Mouse (Mus musculus) midbrain, embryonic 16.5 days (tissue): Measurements from ENCODE around the gene Cyp4f17. TPM values are rescaled to one million over a fixed set of nuclear protein-coding genes. Genes with fewer than 3 reads are reported as not detected.
"Not testable (repeated sequence)": the region's sequence is repeated elsewhere in the genome, so short reads cannot be mapped to it uniquely, and the experiment has no call there.

Source experiments
- ATAC-seq: fragments of 200-750 bp; cut with Nextera tagmentation; 2 replicates; pipeline ENCODE4 v1.8.0; 2017; ENCODE audit warnings: moderate TSS enrichment
- H3K27ac ChIP-seq: fragments of 300-500 bp; sonication (generic); 2 replicates; pipeline ENCODE4 v1.5.1; 2014; ENCODE audit warnings: mild to moderate bottlenecking, low read length, mixed read lengths
- H3K27me3 ChIP-seq: fragments of 300-500 bp; sonication (generic); 2 replicates; pipeline ENCODE4 v1.6.1; 2014; ENCODE audit warnings: low read depth, low read length, mixed read lengths; ENCODE audit not compliant: control insufficient read depth, insufficient read depth
- H3K36me3 ChIP-seq: fragments of 300-500 bp; sonication (generic); 2 replicates; pipeline ENCODE4 v1.6.1; 2014; ENCODE audit warnings: mild to moderate bottlenecking, low read length, moderate library complexity, mixed read lengths; ENCODE audit not compliant: control insufficient read depth, insufficient read depth
- H3K4me1 ChIP-seq: fragments of 300-500 bp; sonication (generic); 2 replicates; pipeline ENCODE4 v1.6.1; 2014; ENCODE audit warnings: mild to moderate bottlenecking, low read length, mixed read lengths; ENCODE audit not compliant: control insufficient read depth, insufficient read depth
- H3K4me2 ChIP-seq: fragments of 300-500 bp; sonication (generic); 2 replicates; pipeline ENCODE4 v1.6.1; 2014; ENCODE audit warnings: mild to moderate bottlenecking, low read length, mixed read lengths
- H3K4me3 ChIP-seq: fragments of 300-500 bp; sonication (generic); 2 replicates; pipeline ENCODE4 v1.5.1; 2014; ENCODE audit warnings: low read depth, mild to moderate bottlenecking, low read length, moderate library complexity, mixed read lengths
- H3K9ac ChIP-seq: fragments of 300-500 bp; sonication (generic); 2 replicates; pipeline ENCODE4 v1.6.1; 2014; ENCODE audit warnings: low read depth, low read length, mixed read lengths
- H3K9me3 ChIP-seq: fragments of 300-500 bp; sonication (generic); replicated peaks from 2 replicates; pipeline ENCODE4 v1.6.1; 2014; ENCODE audit warnings: mild to moderate bottlenecking, low read length, mixed read lengths; ENCODE audit not compliant: control insufficient read depth, poor library complexity, severe bottlenecking
- WGBS: fragments of 180-500 bp; shearing (Covaris S2); extraction: QIAGEN DNeasy Blood & Tissue Kit; methylation state at CpG from one replicate; pipeline ENCODE4 v1.1.7; 2014; 5-methylcytosine and 5-hydroxymethylcytosine counted together
- polyA plus RNA-seq: library from polyadenylated mRNA; unstranded; fragments of >200 nt; fragmentation: Nextera tagmentation; extraction: Ambion mirVana; gene quantifications from 2 replicates; pipeline ENCODE4 v1.2.1, GENCODE M21; 2015

The Cyp4f17 gene
- polyA plus RNA-seq, 1 experiment from 2014 or later: 15.7 TPM

GRCm38 (mm10) chr17:32481766-32482165 lies 24.1 kb upstream of the Cyp4f17 start:
- Histone ChIP-seq H3K9me3 (no peaks in the 10 kb centered on the region), H3K27ac (no peak overlapping the region), H3K27me3 (no peaks in the 10 kb centered on the region), H3K4me1 (no peaks in the 10 kb centered on the region), H3K9ac (no peak overlapping the region), H3K36me3 (no peaks in the 10 kb centered on the region), H3K4me3 (no peak overlapping the region), H3K4me2 (no peak overlapping the region)
- WGBS: 85% methylated on average over 14 of the region's 14 CpGs
- no peak for ATAC-seq

- Histone ChIP-seq H3K4me3 (peak overlapping the region; percentile 38), H3K27me3 (no peaks in the 10 kb centered on the region), H3K4me2 (peak overlapping the region; percentile 60), H3K9ac (peak overlapping the region; percentile 52; the same call in 1 of the 2 replicates), H3K27ac (no peak overlapping the region), H3K9me3 (no peaks in the 10 kb centered on the region), H3K4me1 (no peaks in the 10 kb centered on the region), H3K36me3 (no peaks in the 10 kb centered on the region)
- WGBS: 16% methylated on average over 18 of the region's 18 CpGs
- peak; percentile 77 for ATAC-seq
These were observed 22.6 kb upstream of the Cyp4f17 start for GRCm38 (mm10) chr17:32483200-32483599.

GRCm38 (mm10) chr17:32492349-32492980 lies 13.4 kb upstream of the Cyp4f17 start:
- Histone ChIP-seq H3K9me3 (no peaks in the 10 kb centered on the region), H3K27ac (no peak overlapping the region), H3K36me3 (no peaks in the 10 kb centered on the region), H3K4me2 (peak overlapping the region; percentile 51), H3K9ac (no peak overlapping the region), H3K27me3 (peaks cover 7% of the 10 kb centered on the region), H3K4me3 (peak overlapping the region; percentile 27), H3K4me1 (peaks cover 3% of the 10 kb centered on the region; the same call in 1 of the 2 replicates)
- peak; percentile 40 for ATAC-seq
- 7% methylated on average over 30 of the region's 30 CpGs for WGBS

- 76% methylated on average over 1 of the region's 1 CpGs for WGBS
- Histone ChIP-seq H3K27ac (no peak overlapping the region), H3K4me2 (no peak overlapping the region), H3K36me3 (no peaks in the 10 kb centered on the region), H3K9me3 (no peaks in the 10 kb centered on the region), H3K4me1 (peaks cover 3% of the 10 kb centered on the region; the same call in 1 of the 2 replicates), H3K9ac (no peak overlapping the region), H3K27me3 (peaks cover 7% of the 10 kb centered on the region), H3K4me3 (no peak overlapping the region)
- peak; percentile 81 for ATAC-seq
These were observed 11.2 kb upstream of the Cyp4f17 start for GRCm38 (mm10) chr17:32494601-32495000.

GRCm38 (mm10) chr17:32500511-32500910 lies 5.3 kb upstream of the Cyp4f17 start:
- not testable (repeated sequence) for H3K4me3 ChIP-seq, H3K4me1 ChIP-seq, H3K27me3 ChIP-seq, H3K27ac ChIP-seq, H3K36me3 ChIP-seq, H3K9me3 ChIP-seq, H3K4me2 ChIP-seq, ATAC-seq, H3K9ac ChIP-seq
- WGBS: 87% methylated on average over 4 of the region's 4 CpGs

GRCm38 (mm10) chr17:32501051-32501450 lies 4.8 kb upstream of the Cyp4f17 start:
- 72% methylated on average over 3 of the region's 3 CpGs for WGBS

GRCm38 (mm10) chr17:32503111-32503510 lies 2.7 kb upstream of the Cyp4f17 start:
- WGBS: 64% methylated on average over 2 of the region's 2 CpGs
- Histone ChIP-seq H3K4me2 (no peak overlapping the region), H3K27me3 (no peaks in the 10 kb centered on the region), H3K36me3 (no peaks in the 10 kb centered on the region), H3K9ac (no peak overlapping the region), H3K4me3 (no peak overlapping the region), H3K4me1 (peaks cover 19% of the 10 kb centered on the region), H3K27ac (no peak overlapping the region), H3K9me3 (no peaks in the 10 kb centered on the region)
- ATAC-seq: no peak

More at GRCm38 (mm10) chr17:32501051-32501450, 4.8 kb upstream of the Cyp4f17 start:
- Histone ChIP-seq H3K4me3 (no peak overlapping the region), H3K4me2 (no peak overlapping the region), H3K27me3 (no peaks in the 10 kb centered on the region), H3K9me3 (no peaks in the 10 kb centered on the region), H3K27ac (no peak overlapping the region), H3K4me1 (peaks cover 12% of the 10 kb centered on the region), H3K9ac (no peak overlapping the region), H3K36me3 (no peaks in the 10 kb centered on the region)
- ATAC-seq: no peak

GRCm38 (mm10) chr17:32506729-32507245 lies 937 bp downstream of the Cyp4f17 start:
- ATAC-seq: peak; percentile 46

GRCm38 (mm10) chr17:32516126-32516525 lies 10.3 kb downstream of the Cyp4f17 start:
- no peak for ATAC-seq

More at GRCm38 (mm10) chr17:32506729-32507245, 937 bp downstream of the Cyp4f17 start:
- H3K4me2 ChIP-seq: peak overlapping the region; percentile 88
- peak overlapping the region; percentile 82 for H3K27ac ChIP-seq
- H3K4me1 ChIP-seq: peaks cover 19% of the 10 kb centered on the region
- peak overlapping the region; percentile 62 for H3K9ac ChIP-seq
- no peaks in the 10 kb centered on the region for H3K36me3 ChIP-seq
- peak overlapping the region; percentile 48 for H3K4me3 ChIP-seq
- 35% methylated on average over 9 of the region's 9 CpGs for WGBS
- H3K9me3 ChIP-seq: no peaks in the 10 kb centered on the region
- H3K27me3 ChIP-seq: no peaks in the 10 kb centered on the region

More at GRCm38 (mm10) chr17:32516126-32516525, 10.3 kb downstream of the Cyp4f17 start:
- Histone ChIP-seq H3K4me3 (no peak overlapping the region), H3K9me3 (no peaks in the 10 kb centered on the region), H3K4me1 (no peaks in the 10 kb centered on the region), H3K27ac (no peak overlapping the region), H3K4me2 (no peak overlapping the region), H3K36me3 (peaks cover 5% of the 10 kb centered on the region; the same call in 1 of the 2 replicates), H3K9ac (no peak overlapping the region), H3K27me3 (no peaks in the 10 kb centered on the region)
- 78% methylated on average over 5 of the region's 5 CpGs for WGBS
